Mouse (Mus musculus): ENCODE measurements around the gene Psph. TPM values are rescaled to one million over a fixed set of nuclear protein-coding genes. Genes with fewer than 3 reads are reported as not detected.

Psph gene
- polyA plus RNA-seq, 1 experiment = 0.92 TPM

DNA sequence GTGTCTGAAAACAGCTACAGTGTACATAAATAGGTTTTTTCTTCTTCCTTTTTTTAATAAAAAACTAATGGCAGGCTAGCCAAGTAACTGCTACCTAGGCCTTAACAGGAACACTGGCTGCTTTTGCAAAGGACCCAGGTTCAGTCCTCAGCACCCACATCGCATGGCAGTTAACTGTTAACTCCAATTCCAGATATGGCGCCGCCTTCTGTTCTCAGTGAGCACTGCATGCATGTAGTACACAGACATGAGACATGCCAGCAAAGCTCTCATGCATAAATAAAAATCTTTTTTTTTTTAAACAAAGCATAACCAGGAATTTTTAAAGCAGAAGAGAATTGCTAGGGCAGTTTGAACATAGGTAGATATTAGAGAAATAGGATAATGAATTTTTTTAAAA lies 67.1 kb downstream of the Psph start:
- H3K4me1 ChIP-seq (ENCODE audit: control insufficient read depth) = peaks cover 36% of the 10 kb centered on the region
- no peaks in the 10 kb centered on the region for H3K27me3 ChIP-seq (ENCODE audit: control insufficient read depth)
- H3K36me3 ChIP-seq (ENCODE audit: control insufficient read depth) = peaks cover 46% of the 10 kb centered on the region
- no peaks in the 10 kb centered on the region for H3K9me3 ChIP-seq (ENCODE audit: control insufficient read depth, low read length)
- TF ChIP-seq TAL1 (IDR thresholded peaks at IDR 0.05; ENCODE audit: low read length) = no peak
- TF ChIP-seq GATA1 (IDR thresholded peaks at IDR 0.05; ENCODE audit: low read length) = no peak
- H3K4me3 ChIP-seq (replicated peaks) = no peak overlapping the region

DNA sequence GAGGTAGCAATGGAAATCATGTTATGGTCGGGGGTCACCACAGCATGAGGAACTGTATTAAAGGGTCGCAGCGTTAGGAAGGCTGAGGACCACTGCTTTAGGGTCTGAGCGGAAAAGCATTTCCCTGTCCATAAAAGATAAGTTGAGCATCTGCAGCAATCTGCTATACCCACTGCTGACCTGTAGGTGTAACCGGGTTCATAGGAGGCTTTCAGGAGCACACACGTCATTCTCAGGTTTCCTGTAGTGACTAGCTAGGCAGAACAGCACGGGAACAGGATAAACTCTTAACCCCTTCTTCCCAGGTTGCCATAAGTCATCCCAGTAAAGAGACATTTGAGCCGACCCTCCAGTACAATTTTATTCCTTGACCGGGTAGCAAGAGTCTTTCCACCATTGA lies 70.2 kb downstream of the Psph start:
- Histone ChIP-seq H3K4me3 (replicated peaks) (no peak overlapping the region), H3K9me3 (ENCODE audit: control insufficient read depth, low read length) (no peaks in the 10 kb centered on the region), H3K4me1 (ENCODE audit: control insufficient read depth) (peaks cover 26% of the 10 kb centered on the region), H3K27me3 (ENCODE audit: control insufficient read depth) (peaks cover 5% of the 10 kb centered on the region), H3K36me3 (ENCODE audit: control insufficient read depth) (peaks cover 46% of the 10 kb centered on the region)
- no peak for TF ChIP-seq GATA1 (IDR thresholded peaks at IDR 0.05; ENCODE audit: low read length)
- no peak for TF ChIP-seq TAL1 (IDR thresholded peaks at IDR 0.05; ENCODE audit: low read length)

Other genes starting within 250 kb of the Psph start
- gene Mmp17, start 203.3 kb downstream of the Psph start, polyA plus RNA-seq (2012) = 0.01 and 0.07 TPM in 2 replicates
- 0.01 TPM in 1 of 2 replicates, not detected in the other for gene Zfp11, start 117.3 kb downstream of the Psph start, polyA plus RNA-seq (2012)
- not detected in 2 replicates for gene Sept14, start 78.9 kb downstream of the Psph start, polyA plus RNA-seq (2012)
- gene Mrps17, start 72.0 kb downstream of the Psph start, polyA plus RNA-seq (2012) = 1.5 and 1.6 TPM in 2 replicates
- gene Nipsnap2, start 62.4 kb downstream of the Psph start, polyA plus RNA-seq (2012) = 1.9 and 2.4 TPM in 2 replicates
- gene Sumf2, start 59.5 kb upstream of the Psph start, polyA plus RNA-seq (2012) = 0.97 and 1.0 TPM in 2 replicates
- 80.6 and 90.6 TPM in 2 replicates for gene Chchd2, start 100.0 kb upstream of the Psph start, polyA plus RNA-seq (2012)
- 0.04 TPM in 1 of 2 replicates, not detected in the other for gene Zbed5, start 108.3 kb upstream of the Psph start, polyA plus RNA-seq (2012)
- not detected in 2 replicates for gene Phkg1, start 111.1 kb upstream of the Psph start, polyA plus RNA-seq (2012)
- not detected in 2 replicates for gene Nupr1l, start 121.1 kb upstream of the Psph start, polyA plus RNA-seq (2012)
- gene Vkorc1l1, start 154.5 kb upstream of the Psph start, polyA plus RNA-seq (2012) = 0.92 and 1.9 TPM in 2 replicates
- gene Gusb, start 215.6 kb upstream of the Psph start, polyA plus RNA-seq (2012) = 0.28 and 0.51 TPM in 2 replicates
- gene Asl, start 241.8 kb upstream of the Psph start, polyA plus RNA-seq (2012) = 1.0 and 2.1 TPM in 2 replicates
- gene Crcp, start 241.8 kb upstream of the Psph start, polyA plus RNA-seq (2012) = 1.1 and 2.1 TPM in 2 replicates

Measured in erythroblast, embryonic 14.5 days (primary cell).